Mouse (Mus musculus): ENCODE data around the gene Irf8.

- TF ChIP-seq GATA1 (IDR thresholded peaks at IDR 0.05; ENCODE audit: borderline replicate concordance, low read length) (no peak), FLI1 (IDR thresholded peaks at IDR 0.05; ENCODE audit: low read length) (no peak)
Measured at GRCm38 (mm10) chr8:120704203-120704602, 32.0 kb upstream of the Irf8 start.

All from megakaryocyte, embryonic 14.5 days (primary cell).